Mouse (Mus musculus) hindbrain, embryonic 12.5 days (tissue): ENCODE results near the gene Rerg. TPM values are rescaled to one million over a fixed set of nuclear protein-coding genes. Genes with fewer than 3 reads are reported as not detected.

Source experiments
- ATAC-seq: fragments of 200-750 bp; cut with Nextera tagmentation; 2 replicates; pipeline ENCODE4 v1.8.0; 2017; ENCODE audit warnings: moderate TSS enrichment; ENCODE audit not compliant: low FRiP score
- H3K27ac ChIP-seq: fragments of 300-500 bp; sonication (generic); 2 replicates; pipeline ENCODE4 v1.5.1; 2016; ENCODE audit warnings: mild to moderate bottlenecking
- H3K27me3 ChIP-seq: fragments of 300-500 bp; sonication (generic); 2 replicates; pipeline ENCODE4 v1.6.1; 2016; ENCODE audit warnings: mild to moderate bottlenecking
- H3K36me3 ChIP-seq: fragments of 300-500 bp; sonication (generic); 2 replicates; pipeline ENCODE4 v1.6.1; 2016; ENCODE audit warnings: mild to moderate bottlenecking
- H3K4me1 ChIP-seq: fragments of 300-500 bp; sonication (generic); 2 replicates; pipeline ENCODE4 v1.6.1; 2016
- H3K4me2 ChIP-seq: fragments of 300-500 bp; sonication (generic); replicated peaks from 2 replicates; pipeline ENCODE4 v1.6.1; 2016; ENCODE audit warnings: mild to moderate bottlenecking
- H3K4me3 ChIP-seq: fragments of 300-500 bp; sonication (generic); 2 replicates; pipeline ENCODE4 v1.5.1; 2016; ENCODE audit warnings: mild to moderate bottlenecking
- H3K9ac ChIP-seq: fragments of 300-500 bp; sonication (generic); 2 replicates; pipeline ENCODE4 v1.6.1; 2016; ENCODE audit warnings: mild to moderate bottlenecking, moderate library complexity
- H3K9me3 ChIP-seq: fragments of 300-500 bp; sonication (generic); replicated peaks from 2 replicates; pipeline ENCODE4 v1.6.1; 2016; ENCODE audit warnings: mild to moderate bottlenecking
- WGBS: fragments of 180-500 bp; shearing (Covaris S2); methylation state at CpG from one replicate; pipeline ENCODE4 v1.1.7; 2016; 5-methylcytosine and 5-hydroxymethylcytosine counted together
- polyA plus RNA-seq: library from polyadenylated mRNA; unstranded; fragments of >200 nt; fragmentation: Nextera tagmentation; extraction: Ambion mirVana; gene quantifications from 2 replicates; pipeline ENCODE4 v1.2.1, GENCODE M21; 2016

The Rerg gene
- polyA plus RNA-seq, 1 experiment from 2014 or later = 3.0 TPM

GRCm38 (mm10) chr6:137014346-137014745 lies 156.0 kb downstream of the Rerg start:
- H3K27ac ChIP-seq = no peak overlapping the region
- H3K9me3 ChIP-seq = no peaks in the 10 kb centered on the region
- H3K9ac ChIP-seq = no peak overlapping the region
- no peaks in the 10 kb centered on the region for H3K4me1 ChIP-seq
- H3K4me3 ChIP-seq = no peak overlapping the region
- H3K36me3 ChIP-seq = no peaks in the 10 kb centered on the region
- 65% methylated on average over 6 of the region's 6 CpGs for whole genome bisulfite sequencing
- H3K4me2 ChIP-seq = no peak overlapping the region
- no peak for ATAC-seq
- no peaks in the 10 kb centered on the region for H3K27me3 ChIP-seq

GRCm38 (mm10) chr6:137011187-137011586 lies 159.1 kb downstream of the Rerg start:
- ATAC-seq = no peak
- WGBS = 87% methylated on average over 5 of the region's 5 CpGs
- no peaks in the 10 kb centered on the region for H3K36me3 ChIP-seq

More at GRCm38 (mm10) chr6:137011187-137011586, 159.1 kb downstream of the Rerg start:
- Histone ChIP-seq H3K9me3 (no peaks in the 10 kb centered on the region), H3K4me3 (no peak overlapping the region), H3K27ac (no peak overlapping the region), H3K4me1 (no peaks in the 10 kb centered on the region), H3K4me2 (no peak overlapping the region), H3K27me3 (no peaks in the 10 kb centered on the region), H3K9ac (no peak overlapping the region)

Other genes with a start within 250 kb of the Rerg start
- gene Erp27, start 248.3 kb downstream of the Rerg start, polyA plus RNA-seq = not detected in 2 replicates
- not detected in 2 replicates for gene Pde6h, start 246.7 kb downstream of the Rerg start, polyA plus RNA-seq
- 27.7 and 29.0 TPM in 2 replicates for gene Arhgdib, start 228.6 kb downstream of the Rerg start, polyA plus RNA-seq
- 26.1 and 28.1 TPM in 2 replicates for gene Ptpro, start 81.8 kb upstream of the Rerg start, polyA plus RNA-seq